Mouse (Mus musculus): Measurements from ENCODE around the gene Actr3. TPM values are rescaled to one million over a fixed set of nuclear protein-coding genes. Genes with fewer than 3 reads are reported as not detected.
A peak's percentile ranks its signal among the peaks of the same experiment; 100 is the strongest.

The Actr3 gene
- 1,373 and 1,435 TPM in 2 replicates for total RNA-seq (2017)

- peak; percentile 79 for ATAC-seq (ENCODE audit: extremely low read depth, insufficient number of reproducible peaks, low FRiP score, poor library complexity, severe bottlenecking)
Measured at GRCm38 (mm10) chr1:125435369-125436135, at the start of gene Actr3. Gene Actr3 (minus strand): TSS chr1:125435727.

DNA sequence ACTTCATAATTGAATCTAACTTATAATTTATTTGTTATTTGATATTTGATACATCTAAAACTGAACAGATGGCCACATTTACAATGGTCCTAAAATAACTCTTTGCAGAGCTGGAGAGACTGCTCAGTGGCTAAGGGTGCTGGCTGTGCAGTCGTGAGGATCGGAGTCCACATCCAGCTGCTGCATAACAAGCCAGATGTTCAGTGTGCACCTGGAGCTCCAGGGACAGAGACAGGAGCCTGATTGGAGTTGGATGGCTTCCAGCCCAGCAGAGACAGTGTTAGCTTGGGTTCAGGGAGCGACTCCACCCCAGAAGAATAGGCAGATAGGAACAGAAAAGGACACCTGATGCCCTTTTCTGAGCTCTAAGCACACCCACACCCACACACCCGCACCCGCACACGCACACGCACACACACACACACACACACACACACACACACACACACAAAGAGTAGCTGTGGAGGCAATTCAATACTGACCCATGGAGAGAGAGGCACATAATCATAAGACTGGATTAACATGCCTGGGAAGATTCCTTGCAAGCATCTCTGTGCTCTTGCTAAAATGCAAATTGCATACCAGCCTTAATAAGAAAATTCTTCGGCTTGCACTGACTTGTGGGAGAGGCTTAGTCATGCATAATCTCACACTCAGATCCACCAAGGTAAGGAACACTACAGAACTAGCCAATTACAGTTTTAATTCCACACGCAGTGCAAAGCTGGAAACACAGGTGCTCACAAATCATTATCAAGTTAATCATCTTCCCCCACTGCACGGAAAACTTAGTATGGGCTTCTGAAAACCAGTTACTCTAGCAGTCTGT lies 47.1 kb upstream of the Actr3 start:
- no peak for ATAC-seq (ENCODE audit: extremely low read depth, insufficient number of reproducible peaks, low FRiP score, poor library complexity, severe bottlenecking)

DNA sequence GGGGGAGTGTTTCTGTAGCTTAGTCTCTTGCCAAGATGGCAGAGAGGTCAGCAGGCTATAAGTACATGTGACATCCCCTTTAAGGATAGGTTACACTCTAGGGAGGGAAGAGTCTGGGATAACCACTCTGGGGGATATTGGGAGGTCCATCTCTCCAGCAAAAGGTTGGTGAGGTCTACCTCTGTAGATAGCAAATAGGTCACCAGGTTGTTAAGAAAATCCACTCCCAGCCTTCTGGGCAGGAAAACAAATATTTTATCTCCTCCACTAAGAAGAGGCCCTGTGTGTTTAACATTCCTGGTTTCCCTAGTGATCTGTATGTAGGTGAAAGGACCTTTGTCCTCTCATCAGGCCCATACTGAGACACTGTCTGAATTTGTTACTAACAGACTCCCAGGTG lies 46.3 kb upstream of the Actr3 start:
- ATAC-seq (ENCODE audit: extremely low read depth, insufficient number of reproducible peaks, low FRiP score, poor library complexity, severe bottlenecking), result no peak

DNA sequence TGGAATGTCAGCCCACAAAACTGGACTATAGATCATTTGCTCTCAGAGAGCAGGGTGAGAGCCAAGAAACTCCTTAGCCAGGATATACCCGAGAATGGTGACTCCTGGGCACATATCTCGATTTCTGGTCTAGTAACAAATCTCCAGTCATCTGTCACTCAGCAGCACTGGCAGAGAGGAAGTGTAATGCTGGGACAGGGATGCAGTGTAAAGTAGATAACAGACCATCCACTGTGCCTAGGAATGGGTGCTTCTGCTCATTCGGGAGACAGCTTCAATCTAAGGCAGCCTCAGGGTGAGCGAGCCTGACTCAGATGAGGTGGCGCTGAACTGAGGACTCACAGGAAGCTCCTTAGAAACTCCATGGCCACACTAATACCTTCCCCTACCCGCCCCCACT lies 43.1 kb upstream of the Actr3 start:
- no peak for ATAC-seq (ENCODE audit: extremely low read depth, insufficient number of reproducible peaks, low FRiP score, poor library complexity, severe bottlenecking)

DNA sequence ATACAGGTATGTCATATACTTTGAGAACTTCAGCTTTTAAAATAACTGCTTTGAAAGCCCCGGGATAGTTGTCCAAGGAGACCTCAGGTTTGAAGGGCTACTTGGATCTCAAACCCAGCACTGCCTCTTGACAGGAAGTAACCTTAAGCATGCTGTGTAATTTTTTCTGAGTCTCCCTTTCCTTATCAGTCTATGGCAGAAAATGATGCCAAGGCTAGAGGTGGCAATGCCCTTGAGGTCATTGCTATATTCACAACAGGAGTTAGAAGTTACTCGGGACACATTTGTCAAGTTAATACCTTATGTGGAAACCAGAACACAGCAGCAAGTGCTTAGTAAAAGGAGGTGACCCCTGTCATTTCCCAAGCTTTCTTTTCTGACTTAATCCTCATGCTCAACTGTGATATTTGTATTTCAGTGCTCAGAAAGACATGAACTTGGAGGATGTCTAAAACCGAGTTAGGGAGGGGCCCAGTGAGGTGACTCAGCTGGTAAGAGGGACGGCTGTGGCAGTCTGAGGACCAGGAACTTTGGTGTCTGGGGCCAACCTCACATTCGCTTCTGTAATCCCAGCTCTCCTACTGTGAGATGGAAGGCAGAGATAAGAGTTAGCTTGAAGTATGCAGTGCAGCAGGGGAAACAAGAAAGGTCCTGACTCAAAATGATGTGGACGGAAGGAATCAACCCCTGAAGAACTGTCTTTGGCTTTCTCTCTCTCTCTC lies 40.6 kb upstream of the Actr3 start:
- ATAC-seq (ENCODE audit: extremely low read depth, insufficient number of reproducible peaks, low FRiP score, poor library complexity, severe bottlenecking), result no peak

- ATAC-seq (ENCODE audit: extremely low read depth, insufficient number of reproducible peaks, low FRiP score, poor library complexity, severe bottlenecking), result no peak
Measured at GRCm38 (mm10) chr1:125473866-125474265, 38.3 kb upstream of the Actr3 start.

DNA sequence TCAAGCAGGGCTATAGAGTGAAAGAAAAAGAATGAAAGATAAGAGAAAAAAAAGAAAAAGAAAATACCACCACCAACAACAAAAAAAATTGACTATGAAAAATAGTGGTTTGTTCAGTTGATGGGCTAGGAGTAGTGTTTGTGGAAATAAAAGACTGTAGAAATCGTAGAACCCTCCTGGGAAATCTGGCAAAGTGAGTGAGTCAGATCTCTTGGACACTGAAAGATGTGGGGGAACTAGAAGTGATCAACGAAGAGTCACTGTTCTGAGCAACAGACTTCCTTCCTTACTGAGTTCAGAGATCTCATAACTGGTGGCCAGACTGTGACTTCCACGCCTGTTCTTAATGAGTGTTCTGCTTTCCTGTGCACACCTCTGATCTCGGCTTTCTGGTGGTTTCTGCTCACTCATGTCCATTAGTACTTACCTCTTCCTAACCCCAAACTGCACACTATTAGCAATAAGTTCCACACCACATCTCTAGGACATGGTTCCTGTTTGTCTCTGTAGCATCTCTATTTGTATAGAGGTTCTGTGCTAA lies 37.7 kb upstream of the Actr3 start:
- ATAC-seq (ENCODE audit: extremely low read depth, insufficient number of reproducible peaks, low FRiP score, poor library complexity, severe bottlenecking), result peak; percentile 70

DNA sequence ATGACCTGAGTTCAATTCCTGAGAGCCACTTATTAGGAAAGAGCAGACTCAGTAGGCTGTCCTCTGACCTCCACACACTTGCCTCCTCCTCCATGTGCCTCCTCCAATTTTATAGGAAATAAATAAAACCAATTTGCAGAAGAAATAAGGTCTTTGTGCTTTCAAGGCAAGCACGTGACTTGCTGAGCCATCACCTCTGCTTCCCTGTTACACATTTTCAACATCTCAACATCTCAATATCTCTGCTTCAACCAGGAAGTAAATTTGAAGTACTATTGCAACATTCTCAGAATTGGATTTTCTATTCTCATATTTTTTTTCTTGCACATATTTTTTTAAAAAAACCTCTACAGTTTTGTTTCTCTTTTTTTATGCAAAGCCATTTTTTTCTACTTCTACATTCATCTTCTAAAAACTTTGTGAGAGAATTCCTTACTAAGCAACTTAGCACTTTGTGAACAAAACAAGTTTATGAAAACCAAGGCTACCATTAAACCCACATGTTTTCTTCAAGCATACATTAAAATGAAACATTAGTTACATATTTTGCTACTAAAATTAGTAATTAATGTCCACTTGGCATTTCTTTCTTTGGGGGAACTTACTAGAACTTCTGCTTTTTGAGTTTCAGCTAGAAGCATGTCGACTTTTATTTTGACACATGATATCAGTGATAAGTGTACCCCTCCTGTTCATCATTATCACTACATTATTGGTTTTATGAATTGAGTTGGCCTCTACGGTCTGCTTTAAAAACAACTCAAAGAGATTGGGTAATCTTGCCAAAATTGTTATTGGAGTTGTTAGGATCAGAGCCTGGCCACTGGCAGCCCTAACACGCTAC lies 35.5 kb upstream of the Actr3 start:
- ATAC-seq (ENCODE audit: extremely low read depth, insufficient number of reproducible peaks, low FRiP score, poor library complexity, severe bottlenecking), result no peak

DNA sequence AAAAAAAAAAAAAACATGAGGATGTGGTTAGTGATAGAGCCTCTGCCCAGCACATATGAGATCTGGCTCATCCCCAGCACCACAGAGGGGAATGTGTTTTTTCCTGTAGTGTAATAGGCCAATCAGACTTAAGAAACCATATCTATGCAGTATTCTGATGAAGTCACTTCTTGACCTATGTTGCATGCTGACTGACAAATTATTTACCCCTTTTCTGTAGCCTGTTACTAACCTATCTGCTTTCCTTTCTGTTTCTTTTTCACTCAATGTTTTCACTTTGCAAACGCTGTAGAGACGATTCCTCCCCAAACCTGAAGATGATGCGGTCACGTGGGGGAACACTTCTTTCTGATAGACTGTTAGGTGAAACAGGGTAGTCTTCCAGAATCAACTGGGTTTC lies 32.4 kb upstream of the Actr3 start:
- peak; percentile 23 for ATAC-seq (ENCODE audit: extremely low read depth, insufficient number of reproducible peaks, low FRiP score, poor library complexity, severe bottlenecking)

DNA sequence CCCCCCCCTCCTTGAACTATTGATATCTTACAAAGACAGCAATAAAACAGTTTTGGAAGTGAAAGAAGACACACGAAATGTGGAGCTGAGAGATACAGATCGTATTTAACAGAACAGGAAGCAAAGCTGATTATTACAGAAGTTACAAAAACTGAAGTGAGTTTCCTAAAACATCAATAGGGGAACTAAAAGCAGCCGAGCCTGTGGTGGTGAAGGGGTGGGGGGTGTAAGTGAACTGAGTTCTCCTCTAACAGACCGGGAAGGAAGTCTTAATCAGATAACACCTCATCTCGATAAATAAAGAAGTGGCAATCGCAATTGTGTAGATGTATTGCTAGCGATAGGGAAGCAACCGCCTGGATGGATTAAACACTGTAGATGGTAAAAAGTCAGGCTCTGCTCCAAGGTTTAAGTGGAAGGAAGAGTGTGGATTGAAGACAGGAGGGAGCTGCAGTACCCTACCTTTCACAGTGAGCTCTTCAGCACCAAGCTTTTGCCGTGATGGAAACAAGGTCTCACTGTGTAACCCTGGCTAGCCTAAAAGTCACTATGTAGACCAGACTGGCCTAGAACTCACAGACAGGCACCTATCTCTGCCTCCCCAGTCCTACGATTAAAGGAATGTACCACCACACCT lies 31.2 kb upstream of the Actr3 start:
- ATAC-seq (ENCODE audit: extremely low read depth, insufficient number of reproducible peaks, low FRiP score, poor library complexity, severe bottlenecking), result peak; percentile 83

GRCm38 (mm10) chr1:125464011-125464410 lies 28.5 kb upstream of the Actr3 start:
- ATAC-seq (ENCODE audit: extremely low read depth, insufficient number of reproducible peaks, low FRiP score, poor library complexity, severe bottlenecking), result peak; percentile 39; the same call in 1 of the 2 replicates

DNA sequence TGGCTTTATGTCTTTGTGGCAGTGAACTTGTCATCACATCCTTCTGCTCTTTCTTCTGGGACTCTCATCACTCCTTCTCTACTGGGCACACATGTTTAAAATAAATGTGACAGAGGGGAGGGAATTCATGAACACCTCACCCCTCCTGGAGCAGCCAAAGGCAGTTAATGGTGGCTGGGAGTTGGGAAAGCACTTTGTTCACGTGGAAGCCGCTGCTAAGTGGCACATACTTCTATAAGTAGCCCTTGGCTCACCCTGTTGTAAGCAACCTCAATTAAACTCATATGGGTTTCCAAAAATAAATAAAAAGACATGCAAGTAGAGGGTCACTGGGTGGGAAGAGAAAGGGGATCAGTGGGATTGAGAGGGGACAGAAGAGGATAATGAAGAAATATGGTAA lies 27.8 kb upstream of the Actr3 start:
- no peak for ATAC-seq (ENCODE audit: extremely low read depth, insufficient number of reproducible peaks, low FRiP score, poor library complexity, severe bottlenecking)

DNA sequence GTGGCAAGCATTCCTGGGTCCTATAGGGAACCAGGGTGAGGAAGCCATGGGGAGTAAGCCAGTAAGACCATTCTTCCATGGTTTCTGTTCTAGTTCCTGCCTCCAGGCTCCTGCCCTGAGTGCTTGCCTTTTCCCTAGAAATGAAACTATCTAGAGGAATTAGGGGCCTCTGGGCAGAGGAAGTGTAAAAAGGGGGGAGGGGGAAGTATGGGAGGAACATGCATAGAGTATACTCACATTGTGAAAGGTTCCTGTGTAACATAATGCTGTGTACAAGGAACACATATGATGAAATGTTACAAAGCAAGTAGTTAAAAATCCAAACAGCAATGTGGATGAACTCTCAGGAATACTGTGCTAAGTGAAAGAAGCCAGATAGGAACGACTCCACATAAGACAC lies 27.4 kb upstream of the Actr3 start:
- ATAC-seq (ENCODE audit: extremely low read depth, insufficient number of reproducible peaks, low FRiP score, poor library complexity, severe bottlenecking), result no peak

DNA sequence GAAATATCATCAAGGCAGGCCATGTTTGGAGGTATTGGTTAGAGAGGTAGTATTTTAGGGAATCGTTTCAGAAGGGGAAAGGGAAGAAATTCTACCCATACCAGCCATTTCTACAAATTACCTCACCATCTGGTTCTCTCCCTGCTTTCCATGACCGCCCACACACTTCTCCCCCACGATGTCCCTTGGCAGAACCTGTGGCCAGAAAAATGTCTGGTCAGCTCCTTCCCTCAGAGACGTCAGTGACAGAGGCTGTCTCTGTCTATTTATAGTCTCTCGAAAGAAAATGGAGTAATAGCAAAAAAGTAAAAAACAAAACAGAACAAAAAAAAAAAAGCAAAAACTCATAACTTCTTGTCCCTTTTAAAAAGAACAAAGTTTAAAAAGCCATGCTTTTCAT lies 23.0 kb upstream of the Actr3 start:
- no peak for ATAC-seq (ENCODE audit: extremely low read depth, insufficient number of reproducible peaks, low FRiP score, poor library complexity, severe bottlenecking)

- no peak for ATAC-seq (ENCODE audit: extremely low read depth, insufficient number of reproducible peaks, low FRiP score, poor library complexity, severe bottlenecking)
Measured at GRCm38 (mm10) chr1:125455128-125455527, 19.6 kb upstream of the Actr3 start.

GRCm38 (mm10) chr1:125450282-125451000 lies 14.9 kb upstream of the Actr3 start:
- ATAC-seq (ENCODE audit: extremely low read depth, insufficient number of reproducible peaks, low FRiP score, poor library complexity, severe bottlenecking), result no peak

- no peak for ATAC-seq (ENCODE audit: extremely low read depth, insufficient number of reproducible peaks, low FRiP score, poor library complexity, severe bottlenecking)
Measured at GRCm38 (mm10) chr1:125447926-125448325, 12.4 kb upstream of the Actr3 start.

Measured in neutrophil, adult 5-6 weeks (primary cell).